Mouse (Mus musculus) CH12.LX (cell line): ENCODE results near the gene Gm10645. TPM values are rescaled to one million over a fixed set of nuclear protein-coding genes. Genes with fewer than 3 reads are reported as not detected.

ENCODE experiments used
- DNase-seq: peaks from one replicate; pipeline ENCODE4 v3.0.0-alpha.2; 2013; ENCODE audit errors: extremely low read depth
- H3K27ac ChIP-seq: 2 replicates; pipeline ENCODE4 v1.5.1; 2012; ENCODE audit warnings: low read depth, mild to moderate bottlenecking, control low read depth, moderate library complexity; ENCODE audit not compliant: insufficient read depth
- H3K27me3 ChIP-seq: replicated peaks from 2 replicates; pipeline ENCODE3; 2012; ENCODE audit warnings: inconsistent platforms
- H3K36me3 ChIP-seq, 2 experiments: replicated peaks in 1 of 2; 2 replicates each; pipeline versions ENCODE3 to v1.6.1; 2012; ENCODE audit warnings: inconsistent platforms in 1 of 2, low read length in 1 of 2, mild to moderate bottlenecking in 1 of 2, mixed read lengths in 1 of 2, moderate library complexity in 1 of 2; ENCODE audit not compliant: control insufficient read depth in 1 of 2, insufficient read depth in 1 of 2
- H3K4me1 ChIP-seq, 2 experiments: 2 replicates each; pipeline ENCODE4 v1.6.1; 2012; ENCODE audit warnings: inconsistent platforms in 1 of 2, moderate library complexity in 1 of 2; ENCODE audit not compliant: insufficient read depth in 2 of 2, control insufficient read depth in 1 of 2
- H3K4me2 ChIP-seq: 2 replicates; pipeline ENCODE4 v1.6.1; 2012; ENCODE audit warnings: low read depth, mild to moderate bottlenecking, control low read depth; ENCODE audit not compliant: poor library complexity, insufficient read depth, severe bottlenecking
- H3K4me3 ChIP-seq, 3 experiments: fragments of 150-350 bp in 1 of 3; sonication (generic) in 1 of 3; replicated peaks in 1 of 3; 2 replicates each; pipeline versions ENCODE3 to v1.5.1; 2011 to 2012; ENCODE audit warnings: low read depth in 2 of 3, low read length in 2 of 3, mild to moderate bottlenecking in 2 of 3, moderate library complexity in 2 of 3, control low read depth in 1 of 3, improper control_type of control experiment in 1 of 3, inconsistent platforms in 1 of 3, mixed read lengths in 1 of 3; ENCODE audit not compliant: poor library complexity in 1 of 3
- H3K79me2 ChIP-seq: replicated peaks from 2 replicates; pipeline ENCODE4 v1.6.1; 2012; ENCODE audit warnings: mild to moderate bottlenecking, moderate library complexity; ENCODE audit not compliant: control insufficient read depth, poor library complexity, insufficient read depth, severe bottlenecking; ENCODE audit errors: extremely low read depth
- H3K9ac ChIP-seq: 2 replicates; pipeline ENCODE4 v1.6.1; 2012; ENCODE audit warnings: low read depth, mild to moderate bottlenecking, control low read depth, moderate library complexity; ENCODE audit not compliant: insufficient read depth
- H3K9me3 ChIP-seq: replicated peaks from 2 replicates; pipeline ENCODE3; 2012; ENCODE audit warnings: low read length, inconsistent platforms, mixed read lengths
- BHLHE40 ChIP-seq: IDR thresholded peaks from 2 replicates; pipeline ENCODE4 v1.6.1; 2011; ENCODE audit warnings: mild to moderate bottlenecking, low read depth, low read length, improper control_type of control experiment
- CHD1 ChIP-seq: IDR thresholded peaks from 2 replicates; pipeline ENCODE4 v1.6.1; 2012; ENCODE audit warnings: low read depth, low read length, improper control_type of control experiment, inconsistent platforms
- CHD2 ChIP-seq: IDR thresholded peaks from 2 replicates; pipeline ENCODE4 v1.6.1; 2011; ENCODE audit warnings: low read length, improper control_type of control experiment
- CTCF ChIP-seq, 2 experiments: IDR thresholded peaks in 1 of 2; conservative IDR thresholded peaks in 1 of 2; 2 replicates each; pipeline ENCODE4 v1.5.1; 2011 to 2012; ENCODE audit warnings: low read depth in 2 of 2, low read length in 2 of 2, improper control_type of control experiment in 1 of 2, inconsistent platforms in 1 of 2, mild to moderate bottlenecking in 1 of 2, moderate library complexity in 1 of 2
- E2F4 ChIP-seq: IDR thresholded peaks from 2 replicates; pipeline ENCODE4 v1.6.1; 2011; ENCODE audit warnings: low read depth, low read length, improper control_type of control experiment; ENCODE audit not compliant: insufficient replicate concordance
- ELF1 ChIP-seq: IDR thresholded peaks from 2 replicates; pipeline ENCODE4 v1.6.1; 2014; ENCODE audit warnings: low read depth, mild to moderate bottlenecking, inconsistent platforms, low read length, improper control_type of control experiment
- EP300 ChIP-seq: IDR thresholded peaks from 2 replicates; pipeline ENCODE4 v1.6.1; 2011; ENCODE audit warnings: low read length, improper control_type of control experiment
- ETS1 ChIP-seq: conservative IDR thresholded peaks from 2 replicates; pipeline ENCODE4 v1.6.1; 2012; ENCODE audit warnings: low read depth, mild to moderate bottlenecking, inconsistent platforms, low read length, improper control_type of control experiment, moderate library complexity
- GABPA ChIP-seq: IDR thresholded peaks from 2 replicates; pipeline ENCODE4 v1.6.1; 2012; ENCODE audit warnings: low read depth, low read length, improper control_type of control experiment, inconsistent platforms; ENCODE audit not compliant: insufficient replicate concordance
- HCFC1 ChIP-seq: IDR thresholded peaks from 2 replicates; pipeline ENCODE4 v1.6.1; 2012; ENCODE audit warnings: low read depth, mild to moderate bottlenecking, inconsistent platforms, low read length, improper control_type of control experiment
- IRF4 ChIP-seq: IDR thresholded peaks from 2 replicates; pipeline ENCODE4 v1.6.1; 2014; ENCODE audit warnings: low read depth, mild to moderate bottlenecking, inconsistent platforms, low read length, improper control_type of control experiment
- JUN ChIP-seq: IDR thresholded peaks from 2 replicates; pipeline ENCODE4 v1.6.1; 2011; ENCODE audit warnings: low read depth, mild to moderate bottlenecking, low read length, improper control_type of control experiment, moderate library complexity; ENCODE audit not compliant: insufficient read depth
- JUND ChIP-seq: conservative IDR thresholded peaks from 2 replicates; pipeline ENCODE4 v1.6.1; 2011; ENCODE audit warnings: low read depth, low read length, improper control_type of control experiment
- KAT2A ChIP-seq: IDR thresholded peaks from 2 replicates; pipeline ENCODE4 v1.6.1; 2012; ENCODE audit warnings: low read length, improper control_type of control experiment, inconsistent platforms; ENCODE audit not compliant: insufficient replicate concordance
- MAFK ChIP-seq: IDR thresholded peaks from 2 replicates; pipeline ENCODE4 v1.6.1; 2011; ENCODE audit warnings: low read length, improper control_type of control experiment; ENCODE audit not compliant: insufficient replicate concordance
- MAX ChIP-seq: IDR thresholded peaks from 2 replicates; pipeline ENCODE4 v1.6.1; 2011; ENCODE audit warnings: low read length, improper control_type of control experiment
- MAZ ChIP-seq: IDR thresholded peaks from 2 replicates; pipeline ENCODE4 v1.6.1; 2012; ENCODE audit warnings: low read depth, mild to moderate bottlenecking, inconsistent platforms, low read length, improper control_type of control experiment, moderate library complexity
- MEF2A ChIP-seq: IDR thresholded peaks from 2 replicates; pipeline ENCODE4 v1.6.1; 2014; ENCODE audit warnings: low read depth, mild to moderate bottlenecking, inconsistent platforms, low read length, improper control_type of control experiment, borderline replicate concordance
- MXI1 ChIP-seq: IDR thresholded peaks from 2 replicates; pipeline ENCODE4 v1.6.1; 2011; ENCODE audit warnings: mild to moderate bottlenecking, low read depth, low read length, improper control_type of control experiment
- MYC ChIP-seq: IDR thresholded peaks from 2 replicates; pipeline ENCODE4 v1.6.1; 2011; ENCODE audit warnings: low read depth, mild to moderate bottlenecking, improper control_type of control experiment, low read length
- NELFE ChIP-seq: IDR thresholded peaks from 2 replicates; pipeline ENCODE4 v1.6.1; 2011; ENCODE audit warnings: low read depth, low read length, improper control_type of control experiment
- NRF1 ChIP-seq: IDR thresholded peaks from 2 replicates; pipeline ENCODE4 v1.6.1; 2014; ENCODE audit warnings: low read depth, mild to moderate bottlenecking, inconsistent platforms, low read length, improper control_type of control experiment, moderate library complexity
- PAX5 ChIP-seq: IDR thresholded peaks from 2 replicates; pipeline ENCODE4 v1.6.1; 2012; ENCODE audit warnings: low read length, inconsistent platforms, mixed read lengths
- POLR2A ChIP-seq: IDR thresholded peaks from 2 replicates; pipeline ENCODE4 v1.6.1; 2011; ENCODE audit warnings: low read depth, mild to moderate bottlenecking, improper control_type of control experiment, low read length
- POLR2AphosphoS2 ChIP-seq: IDR thresholded peaks from 2 replicates; pipeline ENCODE4 v1.6.1; 2011; ENCODE audit warnings: low read depth, low read length, improper control_type of control experiment
- RAD21 ChIP-seq: IDR thresholded peaks from 2 replicates; pipeline ENCODE4 v1.6.1; 2011; ENCODE audit warnings: low read depth, mild to moderate bottlenecking, low read length, improper control_type of control experiment, moderate library complexity
- RCOR1 ChIP-seq: conservative IDR thresholded peaks from 2 replicates; pipeline ENCODE4 v1.6.1; 2012; ENCODE audit warnings: low read depth, mild to moderate bottlenecking, inconsistent platforms, low read length, improper control_type of control experiment
- SIN3A ChIP-seq: IDR thresholded peaks from 2 replicates; pipeline ENCODE4 v1.6.1; 2012; ENCODE audit warnings: low read length, improper control_type of control experiment, inconsistent platforms
- SMC3 ChIP-seq: IDR thresholded peaks from 2 replicates; pipeline ENCODE4 v1.6.1; 2011; ENCODE audit warnings: low read depth, low read length, improper control_type of control experiment
- TBP ChIP-seq: conservative IDR thresholded peaks from 2 replicates; pipeline ENCODE4 v1.6.1; 2011; ENCODE audit warnings: low read depth, low read length, improper control_type of control experiment
- TCF12 ChIP-seq: IDR thresholded peaks from 2 replicates; pipeline ENCODE4 v1.6.1; 2014; ENCODE audit warnings: low read depth, mild to moderate bottlenecking, inconsistent platforms, low read length, improper control_type of control experiment
- UBTF ChIP-seq: IDR thresholded peaks from 2 replicates; pipeline ENCODE4 v1.6.1; 2012; ENCODE audit warnings: low read depth, mild to moderate bottlenecking, inconsistent platforms, low read length, improper control_type of control experiment, moderate library complexity
- USF1 ChIP-seq: IDR thresholded peaks from 2 replicates; pipeline ENCODE4 v1.6.1; 2014; ENCODE audit warnings: low read depth, mild to moderate bottlenecking, inconsistent platforms, low read length, improper control_type of control experiment
- USF2 ChIP-seq: conservative IDR thresholded peaks from 2 replicates; pipeline ENCODE4 v1.6.1; 2011; ENCODE audit warnings: low read depth, low read length, improper control_type of control experiment
- ZC3H11A ChIP-seq: IDR thresholded peaks from 2 replicates; pipeline ENCODE4 v1.6.1; 2012; ENCODE audit warnings: low read depth, mild to moderate bottlenecking, inconsistent platforms, low read length, improper control_type of control experiment
- ZKSCAN1 ChIP-seq: IDR thresholded peaks from 2 replicates; pipeline ENCODE4 v1.6.1; 2012; ENCODE audit warnings: low read depth, inconsistent platforms, low read length, improper control_type of control experiment, borderline replicate concordance
- ZMIZ1 ChIP-seq: IDR thresholded peaks from 2 replicates; pipeline ENCODE4 v1.6.1; 2012; ENCODE audit warnings: low read depth, mild to moderate bottlenecking, inconsistent platforms, low read length, improper control_type of control experiment
- ZNF384 ChIP-seq: IDR thresholded peaks from 2 replicates; pipeline ENCODE4 v1.6.1; 2012; ENCODE audit warnings: low read depth, low read length, improper control_type of control experiment, inconsistent platforms
- dilution Hi-C: fragments of 300-500 bp; cut with MboI; formaldehyde crosslinking; loops from 2 replicates; pipeline ENCODE4 v1.14.3; 2020; ENCODE audit warnings: low sequenced_read_pairs; ENCODE audit not compliant: extremely low pct_unique_long_range_greater_than_20kb, extremely low pct_ligation_motif_present
- in situ Hi-C: fragments of 300-500 bp; cut with MboI; formaldehyde crosslinking; loops from 3 replicates; pipeline ENCODE4 v1.14.3; 2019; ENCODE audit warnings: low sequenced_read_pairs, low pct_ligation_motif_present, low pct_unique_long_range_greater_than_20kb, mixed read lengths
- polyA plus RNA-seq: library from polyadenylated mRNA; unstranded; fragments of >175 nt; gene quantifications from 2 replicates; pipeline ENCODE4 v1.2.1, GENCODE M21; 2012; ENCODE audit warnings: low read depth; ENCODE audit not compliant: insufficient read length
- total RNA-seq, 2 experiments: library from RNA; depleted of rRNA; stranded (reverse); fragments of 300-350 nt in 1 of 2; fragments of >200 nt in 1 of 2; gene quantifications; 2 replicates each; pipeline ENCODE4 v1.2.3; 2012 to 2014

Gene Gm10645
- total and polyA plus RNA-seq, 3 experiments = 0.81 TPM; not detected in 2

DNA sequence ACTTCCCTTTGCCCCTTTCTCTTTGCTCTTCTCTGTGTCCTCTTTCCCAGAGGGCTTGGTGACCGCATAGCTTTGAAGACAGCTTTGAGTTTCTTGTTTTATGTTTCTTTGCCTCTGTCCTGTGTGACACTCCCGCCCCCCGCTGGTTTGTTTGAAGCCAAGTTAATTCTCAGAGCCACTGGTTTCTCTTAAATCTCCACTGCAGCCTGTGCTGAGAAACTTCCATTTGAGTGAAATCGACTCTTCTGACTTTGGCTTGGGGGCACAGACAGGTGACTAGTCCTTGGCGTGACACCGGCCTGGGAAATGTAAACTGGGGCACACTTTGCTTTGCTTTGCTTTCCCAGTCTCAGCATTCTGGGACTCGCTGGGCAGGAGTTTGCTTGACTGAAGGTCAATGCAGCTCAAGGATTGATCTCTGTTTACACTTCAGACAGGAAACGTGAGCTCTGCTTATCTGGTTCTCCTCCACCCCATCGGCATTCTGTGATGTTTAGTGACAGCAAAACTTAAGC lies 12.3 kb upstream of the Gm10645 start:
- dilution Hi-C loops (no loop called here), in situ Hi-C loops (loop anchor here (5.0 kb wide), 1 partner anchor 76 kb away; no protein-coding TSS in a partner anchor)
- H3K9me3 ChIP-seq = no peaks in the 10 kb centered on the region
- H3K4me3 ChIP-seq = no peak overlapping the region
- peaks cover 12 to 29% of the 10 kb centered on the region in 2 experiments for H3K4me1 ChIP-seq
- H3K27me3 ChIP-seq = no peaks in the 10 kb centered on the region
- H3K79me2 ChIP-seq = peaks cover 9% of the 10 kb centered on the region
- TF ChIP-seq TCF12 (no peak), BHLHE40 (no peak), POLR2A (no peak), SIN3A (peak; percentile 46; the same call in 1 of the 2 replicates), ZMIZ1 (no peak), ZC3H11A (peak; percentile 69), USF2 (no peak), E2F4 (no peak), EP300 (0 out of 2 replicates have a peak, but pooled peaks have one; percentile 1), JUN (no peak), NRF1 (no peak; the same call in 1 of the 2 replicates), JUND (0 out of 2 replicates have a peak, but pooled peaks have one; percentile 19), CHD2 (no peak), PAX5 (no peak), SMC3 (peak; percentile 96), MAFK (no peak), USF1 (no peak), ZKSCAN1 (no peak), MYC (no peak), NELFE (no peak), GABPA (no peak), POLR2AphosphoS2 (no peak), UBTF (no peak), HCFC1 (no peak), KAT2A (no peak), ETS1 (no peak), MEF2A (0 out of 2 replicates have a peak, but pooled peaks have one; percentile 27), RAD21 (peak; percentile 93), MAZ (no peak), CTCF (conservative IDR thresholded peaks at IDR 0.05 in 1 of 2, IDR thresholded peaks at IDR 0.05 in 1 of 2; ENCODE audit: low read depth in 2 of 2, low read length in 2 of 2) (peak in 1 of 2 experiments; percentile 89; a peak in 2 of 4 replicates), MAX (no peak), IRF4 (peak; percentile 39; the same call in 1 of the 2 replicates), ELF1 (no peak), ZNF384 (no peak), RCOR1 (no peak), MXI1 (no peak), CHD1 (no peak), TBP (no peak)
- DNase-seq = peak; percentile 61
- H3K27ac ChIP-seq = no peak overlapping the region
- H3K9ac ChIP-seq = no peak overlapping the region
- no peaks in the 10 kb centered on the region for H3K36me3 ChIP-seq
- H3K4me2 ChIP-seq = no peak overlapping the region
